In genomic region chr17:88647149-88647548, GRCm38 (mm10) we compare ENCODE assay signal across 43 mouse cellular contexts. TPM values are rescaled to one million over a fixed set of nuclear protein-coding genes. Genes with fewer than 3 reads are reported as not detected.
"Had no signal": no experiment of that assay in that cellular context is flagged by ENCODE, and none has a peak within 500 bp of the region (broad histone marks: within the 10 kb centered on the region; RNA-seq: fewer than 3 reads in every experiment).

No protein-coding gene starts in this region.

- H3K4me2 ChIP-seq: heart, embryonic 11.5 days; heart, embryonic 12.5 days; heart, embryonic 13.5 days; heart, embryonic 15.5 days; hindbrain, embryonic 12.5 days; hindbrain, embryonic 13.5 days; hindbrain, embryonic 14.5 days; hindbrain, embryonic 15.5 days; intestine, embryonic 15.5 days; kidney, embryonic 15.5 days had no signal

- ATAC-seq: hindbrain, embryonic 16.5 days; hindbrain, postnatal 0 days; inflammation-experienced regulatory T-cells, adult 6 months; intestine, embryonic 15.5 days; intestine, embryonic 16.5 days had no signal

- H3K9ac ChIP-seq: heart, embryonic 12.5 days; heart, embryonic 13.5 days; heart, embryonic 15.5 days; hindbrain, embryonic 12.5 days; hindbrain, embryonic 13.5 days; hindbrain, embryonic 14.5 days; hindbrain, embryonic 15.5 days; intestine, embryonic 15.5 days; kidney, embryonic 15.5 days had no signal

- H3K27ac ChIP-seq: heart, embryonic 10.5 days; heart, embryonic 13.5 days; heart, embryonic 15.5 days; hindbrain, embryonic 10.5 days; hindbrain, embryonic 12.5 days; hindbrain, embryonic 13.5 days; hindbrain, embryonic 14.5 days; hindbrain, embryonic 15.5 days; hindbrain, postnatal 0 days; intestine, embryonic 15.5 days; kidney, embryonic 15.5 days; kidney, postnatal 0 days; layer of hippocampus, adult 2 months had no signal

- H3K4me1 ChIP-seq: heart, embryonic 10.5 days; heart, embryonic 12.5 days; heart, embryonic 13.5 days; heart, embryonic 15.5 days; hindbrain, embryonic 10.5 days; hindbrain, embryonic 12.5 days; hindbrain, embryonic 13.5 days; intestine, embryonic 15.5 days; kidney, embryonic 15.5 days had no signal

- H3K27me3 ChIP-seq: heart, embryonic 12.5 days; heart, embryonic 13.5 days; heart, embryonic 15.5 days; hindbrain, embryonic 12.5 days; hindbrain, embryonic 13.5 days; hindbrain, embryonic 15.5 days; intestine, embryonic 15.5 days; kidney, embryonic 15.5 days had no signal

- H3K4me3 ChIP-seq: heart, embryonic 10.5 days; heart, embryonic 12.5 days; heart, embryonic 13.5 days; heart, embryonic 15.5 days; hindbrain, embryonic 10.5 days; hindbrain, embryonic 12.5 days; hindbrain, embryonic 13.5 days; hindbrain, embryonic 15.5 days; intestine, embryonic 15.5 days; kidney, embryonic 15.5 days; layer of hippocampus, adult 2 months had no signal

- DNase-seq: heart, postnatal 10 days; heart, postnatal 14 days; heart, postnatal 36 days; heart, postnatal 4 days; kidney, adult 11 months; kidney, adult 18-20 months; kidney, adult 2 months; kidney, adult 8-10 months; kidney, adult 9 months; kidney, postnatal 10 days; kidney, postnatal 14 days; kidney, postnatal 25 days; kidney, postnatal 36 days; kidney, postnatal 4 days; layer of hippocampus, adult 9-11 months; layer of hippocampus, postnatal 36 days had no signal

- H3K36me3 ChIP-seq: hindbrain, embryonic 10.5 days; hindbrain, embryonic 12.5 days; hindbrain, embryonic 13.5 days; hindbrain, embryonic 15.5 days; intestine, embryonic 15.5 days had no signal

- H3K9me3 ChIP-seq: heart, embryonic 10.5 days; heart, embryonic 12.5 days; heart, embryonic 13.5 days; heart, embryonic 15.5 days; hindbrain, embryonic 10.5 days; hindbrain, embryonic 12.5 days; hindbrain, embryonic 13.5 days; hindbrain, embryonic 15.5 days; intestine, embryonic 15.5 days; kidney, embryonic 15.5 days had no signal

RNA-seq across cellular contexts. Expression of gene Gtf2a1l, which starts 21.3 kb away (rescaled TPM):
- total RNA-seq: heart, adult 8-10 months; heart, postnatal 10 days; heart, postnatal 14 days; heart, postnatal 25 days; heart, postnatal 36 days; heart, postnatal 4 days; hematopoietic stem cell, adult 5-6 weeks; hindbrain, postnatal 0 days; layer of hippocampus, adult 2 months; layer of hippocampus, postnatal 14 days; layer of hippocampus, postnatal 36 days had no signal
- polyA plus RNA-seq: heart, embryonic 10.5 days; heart, embryonic 13.5 days; heart, embryonic 14.5 days; heart, postnatal 0 days; kidney, embryonic 14.5 days; kidney, embryonic 15.5 days; kidney, embryonic 16.5 days; kidney, postnatal 0 days; large intestine, adult 2 months had no signal

RNA-seq across cellular contexts. Expression of gene Ston1, which starts 49.7 kb away (rescaled TPM):
- total RNA-seq: hematopoietic stem cell, adult 5-6 weeks had no signal
